Mouse (Mus musculus) neural tube, embryonic 11.5 days (tissue): ENCODE measurements around the gene D030056L22Rik. TPM values are rescaled to one million over a fixed set of nuclear protein-coding genes. Genes with fewer than 3 reads are reported as not detected.

Experiments
- ATAC-seq: fragments of 200-750 bp; cut with Nextera tagmentation; 2 replicates; pipeline ENCODE4 v1.8.0; 2017; ENCODE audit warnings: moderate number of reproducible peaks, mild to moderate bottlenecking, moderate TSS enrichment, moderate library complexity; ENCODE audit not compliant: insufficient read depth, low FRiP score, low TSS enrichment
- DNase-seq: peaks from one replicate; pipeline ENCODE4 v3.0.0-alpha.2; 2015; ENCODE audit warnings: low spot score
- H3K27ac ChIP-seq: fragments of 300-500 bp; sonication (generic); 2 replicates; pipeline ENCODE4 v1.5.1; 2014; ENCODE audit warnings: low read depth, mild to moderate bottlenecking, low read length
- H3K27me3 ChIP-seq: fragments of 300-500 bp; sonication (generic); 2 replicates; pipeline ENCODE4 v1.6.1; 2014; ENCODE audit warnings: mild to moderate bottlenecking, low read length, mixed read lengths; ENCODE audit not compliant: control insufficient read depth, insufficient read depth
- H3K36me3 ChIP-seq: fragments of 300-500 bp; sonication (generic); 2 replicates; pipeline ENCODE4 v1.6.1; 2014; ENCODE audit warnings: mild to moderate bottlenecking, low read length, moderate library complexity, mixed read lengths; ENCODE audit not compliant: control insufficient read depth, insufficient read depth
- H3K4me1 ChIP-seq: fragments of 300-500 bp; sonication (generic); 2 replicates; pipeline ENCODE4 v1.6.1; 2014; ENCODE audit warnings: low read length, mixed read lengths; ENCODE audit not compliant: control insufficient read depth, insufficient read depth
- H3K4me2 ChIP-seq: fragments of 300-500 bp; sonication (generic); 2 replicates; pipeline ENCODE4 v1.6.1; 2014; ENCODE audit warnings: low read depth, mild to moderate bottlenecking, moderate library complexity
- H3K4me3 ChIP-seq: fragments of 300-500 bp; sonication (generic); 2 replicates; pipeline ENCODE4 v1.5.1; 2014; ENCODE audit warnings: low read depth, low read length
- H3K9ac ChIP-seq: fragments of 300-500 bp; sonication (generic); 2 replicates; pipeline ENCODE4 v1.6.1; 2014; ENCODE audit warnings: mild to moderate bottlenecking, low read length
- H3K9me3 ChIP-seq: fragments of 300-500 bp; sonication (generic); 2 replicates; pipeline ENCODE4 v1.6.1; 2016; ENCODE audit warnings: low read length; ENCODE audit not compliant: control insufficient read depth
- WGBS: fragments of 180-500 bp; shearing (Covaris S2); extraction: QIAGEN DNeasy Blood & Tissue Kit; methylation state at CpG from one replicate; pipeline ENCODE4 v1.1.7; 2014; 5-methylcytosine and 5-hydroxymethylcytosine counted together
- polyA plus RNA-seq: library from polyadenylated mRNA; unstranded; fragments of >200 nt; fragmentation: Nextera tagmentation; extraction: Ambion mirVana; gene quantifications from 2 replicates; pipeline ENCODE4 v1.2.1, GENCODE M21; 2014

Gene D030056L22Rik
- polyA plus RNA-seq, 1 experiment from 2014 or later: 77.6 TPM

DNA sequence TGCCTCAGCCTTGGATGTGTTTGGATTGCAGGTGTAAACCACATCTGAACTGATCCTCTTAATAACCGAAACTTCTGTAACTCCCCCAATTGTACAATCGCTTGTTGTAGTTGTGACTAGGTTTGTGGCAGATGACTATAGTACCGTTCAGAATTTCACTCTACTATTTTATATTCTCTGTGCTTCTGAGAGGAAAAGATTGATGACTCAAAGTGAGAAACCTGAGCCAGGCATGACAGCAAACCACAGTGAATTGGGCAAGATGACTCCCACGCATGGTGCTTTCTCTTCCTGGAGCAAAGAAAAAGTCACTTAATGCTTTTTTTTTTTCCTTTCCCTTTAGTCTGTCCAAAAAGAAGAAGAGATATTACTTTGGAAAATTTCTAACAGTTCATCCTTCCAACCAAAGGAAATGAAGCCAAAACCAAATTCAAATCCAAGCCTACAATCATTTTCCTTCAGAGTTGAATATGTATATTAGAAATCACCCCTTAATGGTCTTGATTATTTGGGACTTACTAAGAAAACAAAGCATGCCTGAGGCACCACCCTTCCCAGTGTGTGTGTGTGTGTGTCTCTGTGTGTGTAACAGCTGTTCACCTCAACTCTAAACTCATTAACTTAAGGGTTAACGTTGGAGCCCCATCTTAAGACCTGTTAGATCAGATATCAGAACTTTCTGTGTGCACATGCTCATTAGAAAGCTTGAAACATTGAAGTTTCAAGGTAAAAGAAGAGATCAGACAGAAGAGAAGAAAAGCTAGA is 33.8 kb downstream of the D030056L22Rik start:
- ATAC-seq (no peak), DNase-seq (no peak)
- no peak overlapping the region for H3K9ac ChIP-seq
- no peaks in the 10 kb centered on the region for H3K9me3 ChIP-seq
- no peaks in the 10 kb centered on the region for H3K36me3 ChIP-seq
- no peaks in the 10 kb centered on the region for H3K27me3 ChIP-seq
- H3K27ac ChIP-seq: no peak overlapping the region
- no peak overlapping the region for H3K4me3 ChIP-seq
- H3K4me1 ChIP-seq: no peaks in the 10 kb centered on the region
- H3K4me2 ChIP-seq: no peak overlapping the region
- WGBS: 89% methylated on average over 5 of the region's 5 CpGs

DNA sequence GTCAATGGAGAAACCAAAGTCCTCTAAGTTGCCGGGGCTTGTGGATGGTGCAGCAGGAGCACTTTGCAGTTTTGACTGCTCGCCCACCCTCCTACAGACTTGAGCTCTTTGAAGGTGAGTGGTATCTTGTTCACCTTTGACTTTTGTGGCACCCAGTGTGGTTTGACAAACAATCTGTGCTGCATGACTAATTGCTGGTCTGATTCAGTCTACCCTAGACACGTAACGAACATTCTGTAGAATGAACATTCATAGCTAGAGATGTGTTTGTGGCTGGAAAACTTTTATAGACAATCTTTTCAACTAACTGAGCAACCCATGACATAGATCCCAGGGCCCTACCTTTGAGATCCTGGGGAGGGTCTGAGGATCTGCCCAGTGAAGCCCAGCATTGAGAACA is 34.4 kb downstream of the D030056L22Rik start:
- ATAC-seq (no peak), DNase-seq (no peak)
- no peak overlapping the region for H3K27ac ChIP-seq
- H3K4me2 ChIP-seq: no peak overlapping the region
- no peaks in the 10 kb centered on the region for H3K27me3 ChIP-seq
- no peaks in the 10 kb centered on the region for H3K36me3 ChIP-seq
- no peak overlapping the region for H3K9ac ChIP-seq
- 91% methylated on average over 4 of the region's 4 CpGs for WGBS
- no peaks in the 10 kb centered on the region for H3K9me3 ChIP-seq
- H3K4me1 ChIP-seq: no peaks in the 10 kb centered on the region
- no peak overlapping the region for H3K4me3 ChIP-seq

GRCm38 (mm10) chr19:18749598-18750339 is 36.8 kb downstream of the D030056L22Rik start, which contains the start of gene Trpm6:
Gene Trpm6, plus strand, starts transcription at chr19:18749983.
- no peaks in the 10 kb centered on the region for H3K4me1 ChIP-seq
- ATAC-seq: peak; percentile 31; the same call in 1 of the 2 replicates
- peak within 1 kb of the TSS; percentile 11; the same call in 1 of the 2 replicates for H3K9ac ChIP-seq
- H3K9me3 ChIP-seq: no peaks in the 10 kb centered on the region
- H3K36me3 ChIP-seq: no peaks in the 10 kb centered on the region
- H3K4me3 ChIP-seq: peak within 1 kb of the TSS; percentile 32
- H3K4me2 ChIP-seq: peak within 1 kb of the TSS; percentile 56
- H3K27me3 ChIP-seq: no peaks in the 10 kb centered on the region
- H3K27ac ChIP-seq: no peak within 1 kb of the TSS
- peak; percentile 25 for DNase-seq
- 6% methylated on average over 41 of the region's 41 CpGs for WGBS

DNA sequence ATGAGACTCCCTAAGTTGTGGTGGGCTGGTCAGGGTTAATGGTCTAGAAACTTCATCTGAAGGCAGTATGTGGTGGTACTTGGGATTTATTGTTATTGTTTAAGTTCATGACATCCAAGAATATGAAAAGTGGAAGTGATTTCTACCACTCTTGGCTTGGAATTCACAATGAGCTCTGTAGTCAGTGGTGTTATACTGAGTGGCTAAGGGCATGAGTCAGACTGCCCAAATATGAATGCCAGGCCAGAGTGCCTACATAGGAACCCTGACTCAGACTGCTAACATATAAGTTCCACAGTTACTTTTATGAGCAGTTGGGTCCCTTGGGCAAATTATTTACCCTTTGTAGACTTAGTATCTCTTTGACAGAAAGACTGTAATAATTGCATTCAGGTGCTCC is 44.2 kb downstream of the D030056L22Rik start:
- H3K4me3 ChIP-seq: no peak overlapping the region
- DNase-seq (no peak), ATAC-seq (no peak)
- H3K4me2 ChIP-seq: no peak overlapping the region
- no peaks in the 10 kb centered on the region for H3K27me3 ChIP-seq
- no peak overlapping the region for H3K27ac ChIP-seq
- no peak overlapping the region for H3K9ac ChIP-seq
- H3K4me1 ChIP-seq: no peaks in the 10 kb centered on the region
- H3K36me3 ChIP-seq: no peaks in the 10 kb centered on the region
- no peaks in the 10 kb centered on the region for H3K9me3 ChIP-seq

- Histone ChIP-seq H3K9ac (no peak overlapping the region), H3K27me3 (no peaks in the 10 kb centered on the region), H3K36me3 (no peaks in the 10 kb centered on the region), H3K4me2 (no peak overlapping the region), H3K27ac (no peak overlapping the region), H3K9me3 (no peaks in the 10 kb centered on the region), H3K4me3 (no peak overlapping the region), H3K4me1 (no peaks in the 10 kb centered on the region)
- 74% methylated on average over 4 of the region's 4 CpGs for WGBS
- ATAC-seq (no peak), DNase-seq (no peak)
Measured at GRCm38 (mm10) chr19:18757706-18758105, 44.7 kb downstream of the D030056L22Rik start.

GRCm38 (mm10) chr19:18758269-18758668 is 45.3 kb downstream of the D030056L22Rik start:
- DNase-seq (no peak), ATAC-seq (no peak)
- no peak overlapping the region for H3K9ac ChIP-seq
- H3K9me3 ChIP-seq: no peaks in the 10 kb centered on the region
- H3K4me1 ChIP-seq: no peaks in the 10 kb centered on the region
- no peak overlapping the region for H3K27ac ChIP-seq
- no peaks in the 10 kb centered on the region for H3K27me3 ChIP-seq
- WGBS: 46% methylated on average over 6 of the region's 6 CpGs
- H3K4me3 ChIP-seq: no peak overlapping the region
- no peaks in the 10 kb centered on the region for H3K36me3 ChIP-seq
- H3K4me2 ChIP-seq: no peak overlapping the region

DNA sequence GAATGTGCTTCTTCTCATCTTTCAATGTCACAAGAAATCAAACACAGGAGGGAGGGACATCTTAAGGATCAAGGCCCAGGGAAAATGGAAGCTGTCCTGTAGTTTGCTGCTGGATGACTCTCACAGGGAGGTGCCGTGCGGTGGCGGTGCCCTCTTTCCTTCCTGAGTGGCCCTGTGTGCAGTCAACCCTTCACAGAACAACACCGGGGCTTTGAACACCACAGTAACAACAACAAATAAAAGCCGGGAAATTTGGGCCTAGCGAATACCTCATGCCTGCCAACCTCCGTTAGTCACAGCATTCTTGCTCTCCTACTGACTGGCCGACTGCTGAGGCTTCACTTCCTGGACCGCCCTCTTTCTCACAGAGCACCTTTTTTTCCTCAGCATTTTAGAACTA is 45.9 kb downstream of the D030056L22Rik start:
- Histone ChIP-seq H3K4me3 (no peak overlapping the region), H3K9ac (no peak overlapping the region), H3K4me1 (no peaks in the 10 kb centered on the region), H3K36me3 (no peaks in the 10 kb centered on the region), H3K27me3 (no peaks in the 10 kb centered on the region), H3K4me2 (no peak overlapping the region), H3K27ac (no peak overlapping the region), H3K9me3 (no peaks in the 10 kb centered on the region)
- ATAC-seq (no peak), DNase-seq (no peak)
- 46% methylated on average over 9 of the region's 9 CpGs for WGBS

GRCm38 (mm10) chr19:18766399-18766798 is 53.4 kb downstream of the D030056L22Rik start:
- Histone ChIP-seq H3K4me3 (no peak overlapping the region), H3K4me2 (no peak overlapping the region), H3K36me3 (no peaks in the 10 kb centered on the region), H3K9ac (no peak overlapping the region), H3K27ac (no peak overlapping the region), H3K9me3 (no peaks in the 10 kb centered on the region), H3K4me1 (no peaks in the 10 kb centered on the region), H3K27me3 (no peaks in the 10 kb centered on the region)
- WGBS: 86% methylated on average over 5 of the region's 5 CpGs
- DNase-seq: no peak
- no peak for ATAC-seq
